Mouse (Mus musculus) thymus, adult 2 months (tissue): ENCODE measurements at regions not wholly inside any gene's neighbourhood (a gene's known extent, or its start where the extent isn't known, plus 50 kb on each side); places are given as distances from the start of the nearest gene placed in this dataset.

ENCODE experiments used
- DNase-seq: peaks from one replicate; pipeline ENCODE4 v3.0.0; 2021
- H3K27ac ChIP-seq: fragments of 200-500 bp; 2 replicates; pipeline ENCODE4 v1.5.1; 2012; ENCODE audit warnings: low read length, control low read depth; ENCODE audit not compliant: control insufficient read depth, insufficient read depth
- H3K27me3 ChIP-seq: fragments of 200-500 bp; 2 replicates; pipeline ENCODE4 v1.6.1; 2012; ENCODE audit warnings: mild to moderate bottlenecking, low read length, moderate library complexity, mixed read lengths; ENCODE audit not compliant: control insufficient read depth, insufficient read depth
- H3K36me3 ChIP-seq: fragments of 200-500 bp; 2 replicates; pipeline ENCODE4 v1.6.1; 2012; ENCODE audit warnings: mild to moderate bottlenecking, low read length, moderate library complexity; ENCODE audit not compliant: control insufficient read depth, insufficient read depth
- H3K4me1 ChIP-seq: fragments of 200-500 bp; replicated peaks from 2 replicates; pipeline ENCODE4 v1.6.1; 2012; ENCODE audit warnings: low read length; ENCODE audit not compliant: control insufficient read depth, insufficient read depth
- H3K4me3 ChIP-seq: fragments of 200-500 bp; 2 replicates; pipeline ENCODE4 v1.5.1; 2012; ENCODE audit warnings: mild to moderate bottlenecking, low read length, control low read depth, moderate library complexity; ENCODE audit not compliant: control insufficient read depth, insufficient read depth
- CTCF ChIP-seq: fragments of 200-500 bp; IDR thresholded peaks from 2 replicates; pipeline ENCODE4 v1.5.1; 2012; ENCODE audit warnings: mild to moderate bottlenecking, control low read depth, low read length, moderate library complexity, borderline replicate concordance; ENCODE audit not compliant: control insufficient read depth, poor library complexity, insufficient read depth; ENCODE audit errors: extremely low read depth
- POLR2A ChIP-seq: fragments of 200-500 bp; IDR thresholded peaks from 2 replicates; pipeline ENCODE4 v1.6.1; 2012; ENCODE audit warnings: mild to moderate bottlenecking, low read length, control low read depth, moderate library complexity; ENCODE audit not compliant: control insufficient read depth, poor library complexity, insufficient read depth; ENCODE audit errors: extremely low read depth
- WGBS: fragments of 180-500 bp; shearing (Covaris S2); methylation state at CpG from one replicate; pipeline ENCODE4 v1.1.7; 2018; 5-methylcytosine and 5-hydroxymethylcytosine counted together

DNA sequence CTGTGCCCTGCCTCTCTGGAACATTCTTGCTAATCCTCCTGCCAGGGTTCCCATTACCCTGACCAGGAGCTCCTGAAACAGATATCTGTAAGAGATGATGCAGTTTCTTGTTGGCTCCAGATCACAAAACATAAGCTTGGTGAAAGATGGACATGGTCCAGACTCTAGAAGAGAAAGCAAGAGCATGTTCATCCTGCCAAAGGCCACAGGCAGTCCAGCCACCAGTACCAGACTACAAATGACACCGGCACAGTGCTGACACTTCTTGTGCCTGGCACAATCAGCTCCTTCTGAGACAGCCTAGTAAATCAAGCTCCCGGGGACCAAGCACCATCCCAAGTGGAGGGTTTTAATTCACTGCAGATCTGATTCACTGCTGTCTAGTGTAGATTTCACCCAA lies 228.3 kb upstream of the Tnp1 start:
- 89% methylated on average over 2 of the region's 2 CpGs for WGBS
- Histone ChIP-seq H3K4me3 (no peak overlapping the region), H3K27me3 (no peaks in the 10 kb centered on the region), H3K36me3 (no peaks in the 10 kb centered on the region), H3K27ac (no peak overlapping the region), H3K4me1 (no peaks in the 10 kb centered on the region; the same call in 1 of the 2 replicates)
- TF ChIP-seq CTCF, result no peak
- TF ChIP-seq POLR2A, result no peak
- no peak for DNase-seq

DNA sequence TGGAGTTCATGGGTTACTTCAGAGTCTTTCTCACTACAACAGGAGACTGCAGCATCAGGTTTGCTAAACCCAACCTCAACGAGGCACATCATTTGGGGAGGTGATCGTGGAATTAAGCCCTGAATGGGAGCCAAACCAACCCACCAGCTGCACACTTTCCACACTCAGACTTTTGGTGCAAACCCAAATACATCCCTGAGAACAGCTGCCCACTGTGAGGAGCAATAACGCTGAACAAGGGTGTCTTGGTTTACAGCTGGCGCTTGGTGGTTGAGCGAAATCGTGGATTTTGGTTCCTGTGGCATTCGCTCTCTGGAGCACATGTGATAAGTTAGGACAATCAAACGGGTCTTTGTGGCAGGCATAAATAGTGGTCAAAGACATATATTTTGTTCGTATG lies 226.6 kb upstream of the Tnp1 start:
- 92% methylated on average over 9 of the region's 9 CpGs for WGBS
- Histone ChIP-seq H3K27ac (no peak overlapping the region), H3K36me3 (no peaks in the 10 kb centered on the region), H3K27me3 (no peaks in the 10 kb centered on the region), H3K4me3 (no peak overlapping the region), H3K4me1 (no peaks in the 10 kb centered on the region; the same call in 1 of the 2 replicates)
- DNase-seq, result no peak
- no peak for TF ChIP-seq CTCF
- no peak for TF ChIP-seq POLR2A

DNA sequence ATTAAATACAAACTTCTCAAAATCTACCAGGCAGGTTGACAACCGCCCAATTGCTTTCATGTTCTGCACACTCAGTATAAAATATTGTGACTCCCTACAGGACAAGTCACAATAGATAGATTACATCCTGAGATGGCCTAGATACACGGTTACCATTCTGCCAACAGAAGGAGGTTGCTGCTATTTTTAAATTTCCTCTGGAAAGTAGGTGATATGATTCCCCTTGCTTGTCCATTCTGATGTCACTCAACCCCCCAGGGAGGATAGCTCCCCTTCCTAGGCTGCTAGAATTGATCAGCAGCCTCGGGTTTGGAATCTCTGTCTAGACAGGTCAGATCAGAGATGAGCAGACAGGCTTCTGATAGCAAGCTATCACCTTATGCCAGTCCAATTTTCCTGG lies 221.2 kb upstream of the Tnp1 start:
- Histone ChIP-seq H3K27ac (no peak overlapping the region), H3K4me1 (no peaks in the 10 kb centered on the region), H3K27me3 (no peaks in the 10 kb centered on the region), H3K36me3 (no peaks in the 10 kb centered on the region), H3K4me3 (no peak overlapping the region)
- TF ChIP-seq POLR2A (no peak), CTCF (no peak)
- no peak for DNase-seq
- 76% methylated on average over 3 of the region's 3 CpGs for WGBS

DNA sequence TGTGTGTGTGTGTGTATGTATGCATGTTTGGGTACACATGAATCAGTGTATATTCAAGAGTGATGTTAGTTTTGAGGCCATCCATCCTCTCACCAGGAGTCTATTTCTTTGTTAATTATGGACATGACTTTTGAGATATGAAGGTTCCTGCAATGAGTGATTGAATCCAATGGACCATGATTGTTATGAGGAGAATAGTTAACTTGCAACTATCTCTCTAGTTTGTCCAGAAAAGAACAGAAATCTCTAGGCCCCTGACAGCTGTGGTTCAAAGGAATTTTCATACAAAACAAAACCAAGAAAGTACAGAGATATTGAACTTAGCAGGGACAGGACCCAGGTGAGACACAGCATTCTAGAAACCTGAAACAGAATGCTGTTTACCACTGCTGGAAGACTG lies 217.9 kb upstream of the Tnp1 start:
- Histone ChIP-seq H3K36me3 (no peaks in the 10 kb centered on the region), H3K27ac (no peak overlapping the region), H3K27me3 (no peaks in the 10 kb centered on the region), H3K4me1 (no peaks in the 10 kb centered on the region), H3K4me3 (no peak overlapping the region)
- DNase-seq, result no peak
- no peak for TF ChIP-seq CTCF
- TF ChIP-seq POLR2A, result no peak

DNA sequence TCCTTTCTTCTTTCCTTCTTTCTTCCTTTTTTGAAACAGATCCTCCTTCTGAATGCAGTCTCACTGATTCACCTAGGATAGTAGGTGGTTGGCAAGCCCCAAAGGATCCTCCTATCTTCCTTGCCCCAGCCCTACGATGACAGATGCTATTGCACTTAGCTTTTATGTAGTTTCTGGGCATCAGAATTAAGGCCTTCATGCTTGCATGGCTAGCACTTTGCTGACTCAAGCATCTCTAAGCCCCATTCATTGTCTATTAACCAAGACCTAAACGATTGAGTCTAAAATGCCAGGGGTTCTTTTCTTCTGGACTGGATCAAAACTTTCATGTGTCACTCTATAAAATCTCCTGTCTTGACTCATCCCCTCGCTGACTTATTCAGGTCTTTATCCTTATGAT lies 217.3 kb upstream of the Tnp1 start:
- no peak overlapping the region for H3K27ac ChIP-seq
- 91% methylated on average over 3 of the region's 3 CpGs for WGBS
- TF ChIP-seq POLR2A (no peak), CTCF (no peak)
- DNase-seq, result no peak
- H3K27me3 ChIP-seq, result no peaks in the 10 kb centered on the region
- no peaks in the 10 kb centered on the region for H3K4me1 ChIP-seq
- no peaks in the 10 kb centered on the region for H3K36me3 ChIP-seq
- H3K4me3 ChIP-seq, result no peak overlapping the region

DNA sequence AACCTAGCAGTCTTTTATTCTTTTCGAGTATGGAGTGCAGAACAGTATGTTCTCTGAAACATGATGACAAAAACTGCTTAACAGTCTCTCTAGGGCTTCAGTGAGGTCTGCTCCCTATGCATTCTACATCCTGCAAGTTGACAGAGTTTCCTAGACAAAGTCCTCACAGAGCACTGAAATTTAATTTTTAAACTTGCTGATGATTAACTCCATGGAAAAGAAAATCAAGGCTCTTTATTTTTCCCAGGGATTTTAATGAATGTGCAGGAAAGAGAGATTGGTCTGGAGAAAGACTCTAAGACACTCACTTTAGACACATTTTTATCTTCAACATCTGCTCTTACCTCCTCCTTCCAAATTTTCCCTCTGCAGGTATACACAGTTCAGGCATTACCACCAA lies 214.9 kb upstream of the Tnp1 start:
- H3K4me3 ChIP-seq, result no peak overlapping the region
- TF ChIP-seq POLR2A (no peak), CTCF (no peak)
- no peak for DNase-seq
- H3K27me3 ChIP-seq, result no peaks in the 10 kb centered on the region
- H3K4me1 ChIP-seq, result no peaks in the 10 kb centered on the region
- WGBS, result 67% methylated on average over 1 of the region's 1 CpGs
- no peaks in the 10 kb centered on the region for H3K36me3 ChIP-seq
- no peak overlapping the region for H3K27ac ChIP-seq

DNA sequence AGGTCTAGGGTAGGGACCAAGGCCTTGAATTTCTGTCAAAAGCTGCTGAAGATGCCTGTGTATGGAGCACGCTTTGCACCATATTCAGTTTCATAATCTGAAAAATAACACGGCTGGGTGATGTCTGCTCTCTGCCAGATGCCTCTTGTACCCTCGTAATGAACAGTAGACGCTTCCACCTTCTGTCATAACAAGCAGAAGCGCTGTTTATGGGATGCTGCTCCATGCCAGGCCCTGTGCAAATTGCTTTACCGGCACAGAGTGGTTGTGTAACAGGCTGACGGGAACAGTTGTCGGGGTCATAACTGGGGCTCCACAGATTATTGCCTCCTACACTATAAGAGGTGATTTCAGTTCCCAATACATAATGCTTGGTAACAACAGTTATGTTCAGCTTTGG lies 211.5 kb upstream of the Tnp1 start:
- Histone ChIP-seq H3K27ac (no peak overlapping the region), H3K36me3 (no peaks in the 10 kb centered on the region), H3K4me1 (no peaks in the 10 kb centered on the region), H3K4me3 (no peak overlapping the region), H3K27me3 (no peaks in the 10 kb centered on the region)
- no peak for DNase-seq
- 96% methylated on average over 8 of the region's 8 CpGs for WGBS
- no peak for TF ChIP-seq POLR2A
- no peak for TF ChIP-seq CTCF
